Mouse (Mus musculus) mesoderm, embryonic 11.5 days (tissue): ENCODE results near the gene Fat3.
A peak's percentile ranks its signal among the peaks of the same experiment; 100 is the strongest.

ENCODE experiments used
- DNase-seq: peaks from one replicate; pipeline ENCODE4 v3.0.0-alpha.2; 2012; ENCODE audit warnings: low read depth, low spot score

Fat3 gene

GRCm38 (mm10) chr9:16147735-16148134 is 353.4 kb downstream of the Fat3 start:
- peak; percentile 79 for DNase-seq

DNA sequence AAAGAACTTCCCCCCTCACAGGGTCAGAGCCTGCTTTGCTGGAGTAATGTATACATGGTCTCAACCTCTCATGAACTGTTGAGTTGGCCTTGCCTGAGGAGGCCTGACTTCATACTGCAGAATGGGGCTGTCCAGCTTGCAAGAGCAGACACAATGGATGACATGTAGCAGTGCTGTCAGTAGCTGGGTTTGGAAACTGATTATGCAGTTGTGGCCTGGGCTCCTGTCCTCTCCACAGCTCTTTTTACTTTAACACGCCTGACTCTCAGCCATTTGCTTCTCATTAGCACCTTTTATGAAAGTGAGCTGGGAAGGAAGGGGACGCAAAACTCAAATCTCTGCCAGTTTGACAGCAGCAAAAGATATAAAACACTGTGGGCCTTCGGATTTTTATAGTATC is 356.4 kb downstream of the Fat3 start:
- DNase-seq = no peak

DNA sequence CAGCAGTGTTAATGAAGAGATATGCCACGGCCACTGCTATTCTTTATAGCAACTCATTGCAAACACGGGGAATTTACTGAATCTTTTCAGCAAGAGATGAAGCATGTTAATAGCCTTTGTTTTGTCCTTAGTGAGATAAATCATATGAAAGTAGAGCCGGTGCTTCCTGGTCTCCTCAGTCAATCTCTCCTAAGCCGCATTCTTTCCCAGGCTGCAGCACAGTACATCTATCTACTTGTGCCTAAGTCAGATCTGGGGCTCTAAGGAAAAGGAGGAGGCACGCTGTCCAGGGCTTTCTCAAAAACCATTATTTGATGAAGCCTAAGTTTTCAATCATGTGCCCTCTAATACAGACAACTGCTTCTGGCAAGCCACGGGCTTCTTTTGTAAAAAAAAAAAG is 361.8 kb downstream of the Fat3 start:
- DNase-seq = no peak

DNA sequence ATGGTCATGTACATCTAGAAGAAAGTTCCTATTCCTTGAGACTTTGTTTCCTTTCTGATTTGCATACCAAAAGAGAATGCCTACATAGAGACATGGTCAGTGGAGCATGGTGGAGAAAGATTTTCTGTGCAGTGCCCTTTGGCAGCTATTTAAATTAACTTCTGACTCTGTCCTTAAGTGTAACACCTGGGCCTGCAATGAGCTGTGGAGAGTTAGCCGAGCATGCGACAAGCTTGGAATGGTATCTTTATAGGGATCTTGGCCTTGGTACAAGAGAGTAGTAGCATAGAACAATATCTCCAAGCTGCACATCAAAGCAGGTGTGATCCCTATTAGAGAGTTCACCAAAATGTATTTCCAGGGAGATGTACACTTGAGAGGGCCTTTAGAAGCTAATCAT is 368.0 kb downstream of the Fat3 start:
- no peak for DNase-seq

DNA sequence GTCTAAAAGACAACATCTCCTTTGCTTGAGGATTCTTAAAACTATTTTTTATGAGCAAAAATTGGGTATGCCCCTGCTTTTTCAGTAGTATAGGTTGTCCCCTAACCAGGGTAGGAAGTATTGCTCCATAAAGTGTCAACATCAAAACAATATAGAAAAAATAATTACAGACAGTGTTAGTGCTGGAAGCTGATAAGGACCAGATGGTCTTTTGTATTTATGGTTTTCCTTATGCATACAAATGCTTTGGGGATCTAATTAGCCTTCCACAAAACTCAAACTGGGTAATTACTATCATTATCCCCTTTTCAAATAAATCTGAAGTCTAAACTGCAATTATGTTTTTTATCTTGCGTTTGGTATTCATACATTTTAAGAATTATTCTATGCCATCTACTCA is 368.5 kb downstream of the Fat3 start:
- no peak for DNase-seq

DNA sequence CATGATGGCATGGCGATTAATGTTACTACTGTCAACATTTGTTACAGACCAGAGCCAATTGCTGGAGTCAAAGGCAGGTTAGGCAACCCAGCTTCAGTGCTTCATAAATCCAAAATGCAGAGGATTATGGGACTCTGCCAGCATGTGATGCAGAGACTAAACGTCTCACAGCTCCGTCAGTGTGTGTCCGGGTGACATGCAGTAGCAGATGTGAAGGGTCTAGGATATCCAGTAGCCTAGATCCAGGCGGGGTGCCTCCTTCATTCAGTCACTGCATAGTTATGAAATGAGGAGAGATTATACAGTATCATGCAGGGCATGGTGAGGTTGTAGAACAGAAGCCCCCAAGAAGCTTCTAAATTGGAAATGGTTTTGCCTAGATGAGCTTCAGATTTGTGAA is 379.3 kb downstream of the Fat3 start:
- no peak for DNase-seq

DNA sequence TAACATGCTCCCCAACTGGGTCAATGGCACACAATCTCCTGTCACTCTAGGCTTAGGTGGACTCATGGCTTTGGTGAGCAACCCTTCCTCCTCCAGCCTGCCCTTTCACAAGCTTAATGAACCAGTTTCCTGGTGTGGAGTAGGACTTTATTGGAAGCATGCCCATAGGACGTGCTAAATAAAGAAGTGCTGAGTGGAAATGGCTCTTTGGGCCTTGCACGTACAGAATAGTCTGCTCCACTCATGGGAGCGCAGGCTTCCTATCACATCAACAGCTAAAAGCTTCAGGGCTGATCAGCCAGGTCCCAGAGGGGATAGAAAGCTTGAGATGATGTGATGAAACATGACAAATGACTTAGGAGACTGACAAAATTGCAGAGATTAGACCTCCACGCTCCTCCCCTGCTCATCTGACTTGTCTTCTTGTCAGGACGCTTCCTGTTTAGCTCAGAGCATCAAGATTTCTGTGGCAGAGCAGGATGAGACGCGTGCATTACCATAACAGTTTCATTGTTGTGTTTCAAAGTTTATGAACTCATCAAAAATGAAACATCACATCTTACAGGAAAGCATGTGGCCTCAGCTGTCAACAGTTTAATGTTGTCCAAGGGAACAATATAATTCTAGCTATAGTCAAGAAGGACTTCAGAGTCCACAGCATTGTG is 386.1 kb downstream of the Fat3 start:
- DNase-seq = no peak

DNA sequence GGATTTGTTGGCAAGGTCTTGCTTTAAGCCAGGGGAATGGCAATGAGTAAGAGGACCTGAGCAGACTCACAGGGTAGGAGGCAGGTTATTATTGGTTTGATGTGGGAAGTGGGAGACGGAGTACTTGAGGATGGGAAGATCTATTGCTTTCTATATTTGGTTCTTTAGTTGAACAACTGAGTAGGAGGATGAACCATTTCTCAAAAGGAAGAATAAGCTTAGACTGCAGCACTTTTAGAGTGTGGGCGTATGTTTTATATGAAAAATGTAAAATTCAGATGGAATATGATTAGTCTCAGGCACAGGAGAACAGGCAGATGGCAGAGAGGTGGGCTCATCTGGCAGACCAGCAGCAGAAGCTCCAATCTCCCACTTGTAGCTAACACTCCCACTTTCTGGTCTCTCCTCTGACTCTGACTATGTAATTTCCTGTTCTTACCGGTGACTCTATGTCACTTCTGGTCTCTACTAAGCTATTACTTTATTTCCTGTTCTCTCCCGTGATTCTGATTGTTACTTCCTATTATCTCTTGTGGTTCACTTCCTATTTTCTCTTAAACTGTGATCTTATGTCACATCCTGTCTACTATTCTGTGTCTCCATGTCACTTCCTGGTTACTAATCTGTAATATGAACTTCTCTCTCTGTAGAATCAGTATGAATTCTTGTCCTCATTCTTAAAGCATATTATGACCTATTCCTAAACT is 387.0 kb downstream of the Fat3 start:
- DNase-seq = no peak

GRCm38 (mm10) chr9:16107900-16108299 is 393.2 kb downstream of the Fat3 start:
- no peak for DNase-seq

GRCm38 (mm10) chr9:16107386-16107785 is 393.7 kb downstream of the Fat3 start:
- no peak for DNase-seq

DNA sequence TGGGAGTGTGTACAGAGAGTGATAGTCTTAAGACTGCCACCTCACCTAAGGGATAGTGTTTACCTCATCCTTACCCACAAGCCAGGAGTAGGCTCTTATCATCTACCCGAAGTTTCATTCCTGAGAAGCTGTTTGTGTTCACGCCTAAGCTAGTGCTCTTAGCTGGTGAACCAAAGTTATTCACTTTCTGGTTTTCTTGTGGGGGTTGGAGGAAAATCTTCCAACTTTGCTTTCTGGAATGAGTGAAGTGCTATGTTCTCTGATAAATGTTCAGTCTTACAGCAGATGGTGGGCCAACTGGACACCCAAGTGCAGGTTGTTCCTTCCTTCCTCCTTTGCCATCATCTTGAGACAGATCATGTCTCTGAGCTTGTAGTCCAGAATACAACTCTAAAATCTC is 402.5 kb downstream of the Fat3 start:
- DNase-seq = no peak

- DNase-seq = no peak
These were observed 407.9 kb downstream of the Fat3 start for GRCm38 (mm10) chr9:16093047-16093668.

- peak; percentile 38 for DNase-seq
These were observed 408.8 kb downstream of the Fat3 start for GRCm38 (mm10) chr9:16092051-16092967.

- DNase-seq = no peak
These were observed 421.8 kb downstream of the Fat3 start for GRCm38 (mm10) chr9:16079292-16079691.

DNA sequence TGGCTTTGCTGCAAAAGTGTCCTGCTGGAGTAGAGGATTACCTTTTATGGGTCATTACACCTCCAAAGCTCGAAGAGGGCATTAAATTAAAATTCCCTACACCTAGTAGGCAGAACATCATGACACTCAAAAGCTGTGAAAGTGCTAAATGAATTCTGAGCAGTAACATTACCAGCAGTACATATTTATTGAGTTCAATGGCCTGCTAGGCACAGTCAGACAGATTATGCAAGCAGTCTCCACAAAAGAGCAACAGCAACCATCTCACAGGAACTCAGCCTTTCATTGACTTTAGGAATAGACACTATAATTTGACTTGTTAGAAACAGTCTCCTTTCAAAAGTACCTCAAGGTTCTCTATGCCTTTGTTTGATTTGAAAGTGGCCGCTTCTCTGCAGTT is 426.4 kb downstream of the Fat3 start:
- no peak for DNase-seq

- DNase-seq = no peak
These were observed 427.0 kb downstream of the Fat3 start for GRCm38 (mm10) chr9:16074116-16074515.

- no peak for DNase-seq
These were observed 437.6 kb downstream of the Fat3 start for GRCm38 (mm10) chr9:16063447-16063846.

DNA sequence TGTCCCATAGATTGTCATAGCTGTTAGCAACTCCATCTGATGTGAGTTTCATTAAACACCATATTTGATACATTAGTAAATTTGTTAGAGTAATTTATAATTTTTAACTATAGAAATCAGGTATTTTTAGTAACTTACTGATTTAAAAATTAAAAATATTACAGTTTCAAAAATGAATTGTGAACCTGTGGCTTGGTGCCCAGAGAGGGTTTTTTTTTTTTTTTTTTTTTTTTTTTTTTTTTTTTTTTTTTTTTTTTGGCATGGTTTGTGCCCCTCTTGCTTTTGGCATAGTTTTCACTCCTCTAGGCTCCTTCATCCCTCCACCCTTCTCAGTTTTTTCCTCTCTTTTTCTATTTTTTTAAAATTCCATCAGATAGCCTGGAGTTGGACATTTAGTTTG is 438.6 kb downstream of the Fat3 start:
- no peak for DNase-seq

DNA sequence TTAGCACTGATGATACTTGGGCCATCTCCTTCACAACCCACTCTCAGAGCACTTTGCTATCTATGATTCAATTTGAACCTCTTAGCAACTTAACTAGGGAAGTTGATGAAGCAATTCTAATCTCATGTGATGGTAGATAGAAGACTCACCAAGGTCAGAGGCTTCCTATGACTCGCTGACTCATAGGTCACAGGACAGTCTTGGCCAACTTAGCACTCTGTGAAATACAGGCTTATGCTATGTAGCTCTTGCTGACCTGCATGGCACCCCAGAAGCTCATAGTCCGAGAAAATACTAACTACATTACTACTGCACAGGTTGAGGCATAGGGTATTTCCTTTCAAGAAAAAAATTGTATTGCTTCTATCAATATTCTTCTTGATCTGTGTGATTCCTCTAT is 454.4 kb downstream of the Fat3 start:
- DNase-seq = no peak

GRCm38 (mm10) chr9:16037375-16037774 is 463.7 kb downstream of the Fat3 start:
- DNase-seq = no peak

GRCm38 (mm10) chr9:16036346-16036745 is 464.7 kb downstream of the Fat3 start:
- DNase-seq = no peak

DNA sequence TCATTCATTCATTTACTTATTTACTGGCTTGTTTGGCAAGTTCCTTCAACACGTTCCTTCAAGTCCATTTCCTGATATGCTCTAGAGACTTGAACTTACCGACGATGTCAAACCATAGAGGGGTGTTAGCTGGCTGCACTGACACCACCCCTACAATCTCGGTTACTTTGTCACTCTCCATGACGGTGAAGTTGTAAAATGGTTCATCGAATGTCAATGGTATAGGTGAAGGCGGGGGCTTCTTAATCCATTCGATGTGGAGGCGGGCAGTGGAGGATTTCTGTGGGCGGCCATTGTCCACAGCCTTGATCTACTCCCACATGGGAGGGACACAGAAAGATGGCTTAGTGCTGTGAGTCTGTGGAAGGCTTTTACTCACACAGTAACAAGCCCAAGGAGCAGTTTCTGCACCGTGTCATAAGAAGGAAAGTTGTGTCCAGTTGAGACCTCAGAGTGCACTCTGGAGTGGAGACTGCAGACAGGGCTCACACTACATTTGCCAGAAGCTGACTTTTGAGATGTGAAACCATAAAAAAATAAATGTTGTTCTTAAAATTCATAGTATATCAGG is 471.3 kb downstream of the Fat3 start:
- no peak for DNase-seq
